Mouse (Mus musculus) ES-E14 (cell line): ENCODE results near the gene Derl3.

Experiments used
- CHD2 ChIP-seq: IDR thresholded peaks from 2 replicates; pipeline ENCODE4 v1.6.1; 2014; ENCODE audit warnings: mild to moderate bottlenecking, low read depth, low read length, inconsistent platforms
- HCFC1 ChIP-seq: IDR thresholded peaks from 2 replicates; pipeline ENCODE4 v1.6.1; 2012; ENCODE audit warnings: low read length, inconsistent platforms, borderline replicate concordance; ENCODE audit not compliant: insufficient read depth
- MAFK ChIP-seq: IDR thresholded peaks from 2 replicates; pipeline ENCODE4 v1.6.1; 2014; ENCODE audit warnings: mild to moderate bottlenecking, low read depth, low read length, inconsistent platforms; ENCODE audit not compliant: insufficient read depth

GRCm38 (mm10) chr10:75897373-75897772 lies 4.2 kb downstream of the Derl3 start:
- TF ChIP-seq HCFC1 (no peak), MAFK (no peak), CHD2 (no peak)
